Mouse (Mus musculus) heart, postnatal 10 days (tissue): ENCODE measurements around the gene Srpx2. TPM values are rescaled to one million over a fixed set of nuclear protein-coding genes. Genes with fewer than 3 reads are reported as not detected.

Source experiments
- DNase-seq, 2 experiments: peaks; one replicate each; pipeline ENCODE4 v3.0.0; 2021
- intact Hi-C: fragments of 180-260 bp; cut with DNase I; formaldehyde crosslinking; loops from one replicate; pipeline ENCODE4 v1.15.1; 2025
- total RNA-seq, 2 experiments: library from RNA; stranded (reverse); gene quantifications; 2 replicates each; pipeline ENCODE4 v1.2.3; 2021

Gene Srpx2
- 1 to 10 TPM; 7.5 to 8.4 TPM for total RNA-seq

DNA sequence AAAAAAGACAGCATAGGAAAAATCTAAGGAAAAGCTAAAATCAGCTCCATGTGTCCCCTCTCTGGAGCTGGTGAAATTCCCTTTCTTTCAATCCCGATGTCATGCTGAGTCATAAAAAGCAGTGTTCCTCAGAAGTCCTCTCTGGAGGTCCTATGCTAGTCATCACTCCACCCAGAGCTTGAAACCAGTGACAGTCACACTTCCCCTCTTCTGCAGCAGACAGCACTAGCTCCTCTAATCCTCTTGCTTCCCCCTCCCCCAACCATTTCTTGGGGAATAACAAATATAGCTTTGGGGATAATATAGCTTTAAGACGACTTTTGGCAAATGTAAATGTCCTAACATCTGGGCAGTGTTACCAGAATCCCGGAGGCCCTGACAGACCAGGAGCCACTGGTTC, at the start of gene Srpx2:
Srpx2 (plus strand) TSS at position 166 of the 400 bp plus-strand sequence.
- intact Hi-C loops: no loop called here
- DNase-seq: peak; percentile 12 to 19

DNA sequence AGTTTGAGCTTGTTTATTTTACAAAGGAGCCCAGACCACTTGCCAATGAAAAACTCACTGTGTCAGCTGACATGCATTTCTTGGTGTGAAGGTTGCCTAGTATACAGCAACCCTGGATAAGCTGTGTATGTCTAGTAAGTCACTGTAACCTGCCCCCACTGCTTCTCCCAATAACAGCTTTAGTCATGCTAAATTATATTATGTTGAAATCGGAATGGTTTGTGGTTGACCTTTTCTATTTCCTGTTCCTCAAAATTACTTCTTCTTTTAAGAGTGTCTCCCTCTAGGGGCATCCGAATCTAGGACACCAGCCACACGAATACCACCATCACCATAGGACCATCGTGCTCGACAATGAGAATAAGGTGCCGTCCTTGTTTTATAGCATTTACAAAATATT, 38.5 kb upstream of the Srpx2 start:
- DNase-seq: no peak
- intact Hi-C loops: loop anchor here (5.0 kb wide), 2 partner anchors 82 to 132 kb away; no protein-coding TSS in a partner anchor

- intact Hi-C loops: no loop called here
- DNase-seq: no peak
Observed at GRCm38 (mm10) chrX:133887308-133887707, 20.9 kb upstream of the Srpx2 start.

DNA sequence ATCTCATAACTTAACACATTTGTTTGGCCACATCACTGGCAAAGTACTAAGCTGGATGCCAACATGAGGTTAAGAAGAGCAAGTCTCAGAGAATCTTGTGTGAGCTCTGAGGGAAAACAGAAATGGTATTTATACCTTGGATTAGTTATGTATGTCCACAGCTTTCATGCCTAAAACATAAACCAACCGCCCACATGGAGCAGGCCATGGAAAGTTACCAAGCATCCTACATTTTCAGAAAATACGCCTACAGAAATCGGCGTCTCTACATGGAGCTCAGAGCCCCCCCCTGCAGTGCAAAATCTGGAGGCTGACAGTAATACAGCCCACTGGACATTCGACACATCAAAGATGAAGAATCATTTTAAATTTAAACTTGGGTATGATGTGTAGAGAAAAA, 20.1 kb upstream of the Srpx2 start:
- intact Hi-C loops: no loop called here
- DNase-seq: no peak

- intact Hi-C loops: loop anchor here (5.0 to 10.0 kb wide), 4 partner anchors 111 to 206 kb away; no protein-coding TSS in a partner anchor
- DNase-seq: peak; percentile 84
Observed at GRCm38 (mm10) chrX:133898014-133898542, 10.1 kb upstream of the Srpx2 start, which contains the start of gene Tspan6. TSS of gene Tspan6 (minus strand) at chrX:133898429.

- intact Hi-C loops: no loop called here
- peak; percentile 25 to 40 for DNase-seq
Observed at GRCm38 (mm10) chrX:133911397-133912103, 3.3 kb downstream of the Srpx2 start.

DNA sequence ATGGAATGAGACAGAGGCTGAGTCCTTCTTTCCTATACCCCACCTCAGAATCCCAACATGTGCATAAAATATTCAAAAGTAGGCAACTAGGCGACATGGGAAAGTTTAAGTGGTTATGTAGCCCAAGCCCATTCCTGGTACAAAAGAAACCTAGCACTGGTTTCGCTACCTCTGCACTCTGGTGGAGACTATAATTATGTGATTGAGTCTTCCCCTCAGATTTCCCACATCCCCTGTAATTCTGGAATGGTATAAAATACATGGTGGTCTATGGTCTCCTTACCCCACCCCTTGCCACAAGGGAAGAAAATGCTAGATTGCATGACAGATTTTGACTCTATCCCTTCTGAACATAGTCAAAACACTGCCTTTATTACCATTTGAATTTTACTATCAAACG, 4.8 kb downstream of the Srpx2 start:
- intact Hi-C loops: no loop called here
- DNase-seq: no peak

GRCm38 (mm10) chrX:133914219-133914618, 6.0 kb downstream of the Srpx2 start:
- intact Hi-C loops: no loop called here
- peak; percentile 17 to 37 for DNase-seq

- DNase-seq: no peak
- intact Hi-C loops: no loop called here
Observed at GRCm38 (mm10) chrX:133921187-133921586, 13.0 kb downstream of the Srpx2 start.

DNA sequence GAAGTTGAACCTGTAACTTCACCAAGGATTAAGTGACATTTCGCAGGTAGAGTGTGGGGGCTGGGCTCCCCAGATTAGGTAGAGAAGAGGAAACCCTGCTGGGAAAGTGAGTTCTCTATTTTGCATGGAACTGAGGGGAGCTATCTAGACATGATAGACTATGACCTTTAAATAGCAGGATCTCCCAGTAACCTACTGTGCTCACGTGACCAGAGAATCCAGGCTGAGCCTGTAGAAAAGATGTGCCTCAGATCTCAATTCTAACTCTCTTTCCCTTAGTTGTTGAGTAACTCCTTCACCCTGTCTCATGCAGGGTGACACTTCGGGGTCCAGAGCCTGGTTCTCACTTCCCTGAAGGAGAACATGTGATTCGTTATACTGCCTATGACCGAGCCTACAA, 18.5 kb downstream of the Srpx2 start:
- no peak for DNase-seq
- intact Hi-C loops: no loop called here

DNA sequence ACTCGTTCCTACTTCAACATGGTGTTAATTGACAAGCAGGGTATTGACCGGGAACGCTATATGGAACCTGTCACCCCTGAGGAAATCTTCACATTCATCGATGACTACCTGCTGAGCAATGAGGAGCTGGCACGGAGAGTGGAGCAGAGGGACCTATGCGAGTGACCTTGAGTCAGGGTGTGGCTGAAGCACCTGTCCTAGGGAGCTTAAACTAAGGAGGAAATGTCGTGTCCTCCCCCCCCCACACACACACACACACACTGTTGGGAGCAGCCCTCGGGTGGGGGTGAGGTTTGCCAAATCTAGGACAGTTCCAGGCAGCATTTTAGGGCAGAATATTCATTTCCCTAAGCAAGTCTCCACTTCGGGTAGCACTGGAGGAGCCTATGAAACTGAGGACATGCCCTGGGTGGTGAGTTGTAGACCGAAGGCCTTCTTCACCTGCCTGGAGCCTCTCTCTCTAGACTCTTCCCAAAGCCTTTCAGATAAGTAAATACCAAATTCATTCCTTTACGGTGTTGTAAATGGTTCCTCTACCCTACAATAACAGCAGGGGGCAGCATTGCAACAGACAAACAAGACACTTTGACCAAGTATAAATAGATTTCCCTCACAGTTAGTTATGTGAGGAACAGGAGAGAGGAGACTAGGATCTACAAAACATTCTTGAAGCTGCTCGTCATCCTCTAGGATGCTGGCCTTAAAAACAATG, 23.2 kb downstream of the Srpx2 start:
- peak; percentile 44 to 67 for DNase-seq
- intact Hi-C loops: loop anchor here (5.0 kb wide), 1 partner anchor 86 kb away; no protein-coding TSS in a partner anchor

DNA sequence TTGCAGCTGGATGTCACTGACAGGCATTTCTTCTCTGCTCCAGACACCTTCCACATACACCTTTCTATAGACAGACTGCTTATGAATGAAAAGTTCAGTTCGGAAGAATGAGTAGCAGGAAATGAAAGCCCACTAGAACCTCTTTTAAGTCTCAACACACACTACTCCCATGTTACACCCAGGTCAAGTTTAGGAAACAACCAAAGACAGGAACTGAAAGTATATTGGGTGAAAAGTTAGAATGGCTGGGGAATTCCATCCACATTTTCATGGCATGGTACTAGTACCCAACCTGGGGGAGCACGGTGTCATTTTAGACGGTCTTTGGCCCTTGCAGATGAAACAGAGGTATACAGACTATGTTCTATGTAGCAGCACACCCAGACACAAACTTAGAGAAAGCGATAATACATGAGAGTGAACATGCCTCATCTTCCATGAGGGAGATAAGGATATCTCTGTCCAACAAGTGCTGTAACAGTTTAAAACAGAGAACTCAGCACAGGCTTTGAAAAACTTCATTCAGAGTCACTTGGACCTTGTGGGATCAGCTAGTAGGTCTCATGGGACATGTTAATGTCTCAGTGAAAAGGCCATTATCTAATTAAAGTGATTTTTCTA, 28.5 kb downstream of the Srpx2 start:
- no peak for DNase-seq
- intact Hi-C loops: no loop called here

DNA sequence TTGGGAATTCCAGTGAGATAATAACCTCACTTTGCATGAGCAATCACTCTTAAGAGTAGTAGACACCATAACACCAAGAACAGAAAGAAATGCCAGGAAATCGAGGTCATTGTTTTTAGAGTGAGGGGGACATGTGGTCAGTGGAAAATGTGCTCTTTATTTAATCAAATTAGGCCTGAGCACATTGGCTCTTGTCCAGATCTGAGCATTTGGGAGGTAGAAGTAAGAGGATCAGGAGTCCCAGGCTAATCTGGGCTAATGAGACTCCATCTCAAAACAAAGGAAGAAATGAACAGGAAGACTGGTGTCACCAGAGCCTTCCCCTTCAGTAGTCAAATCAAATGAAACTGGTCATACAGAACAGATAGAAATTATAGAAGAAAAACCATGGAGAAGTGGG, 31.3 kb downstream of the Srpx2 start:
- intact Hi-C loops: no loop called here
- no peak for DNase-seq

- DNase-seq: peak; percentile 58 to 70
- intact Hi-C loops: loop anchor here (1.0 to 10.0 kb wide), 3 partner anchors 72 to 367 kb away; no protein-coding TSS in a partner anchor
Observed at GRCm38 (mm10) chrX:133947427-133947826, 39.2 kb downstream of the Srpx2 start.

- DNase-seq: no peak
- intact Hi-C loops: no loop called here
Observed at GRCm38 (mm10) chrX:133954661-133955060, 46.4 kb downstream of the Srpx2 start.

- no peak for DNase-seq
- intact Hi-C loops: no loop called here
Observed at GRCm38 (mm10) chrX:133960617-133961016, 52.4 kb downstream of the Srpx2 start.

DNA sequence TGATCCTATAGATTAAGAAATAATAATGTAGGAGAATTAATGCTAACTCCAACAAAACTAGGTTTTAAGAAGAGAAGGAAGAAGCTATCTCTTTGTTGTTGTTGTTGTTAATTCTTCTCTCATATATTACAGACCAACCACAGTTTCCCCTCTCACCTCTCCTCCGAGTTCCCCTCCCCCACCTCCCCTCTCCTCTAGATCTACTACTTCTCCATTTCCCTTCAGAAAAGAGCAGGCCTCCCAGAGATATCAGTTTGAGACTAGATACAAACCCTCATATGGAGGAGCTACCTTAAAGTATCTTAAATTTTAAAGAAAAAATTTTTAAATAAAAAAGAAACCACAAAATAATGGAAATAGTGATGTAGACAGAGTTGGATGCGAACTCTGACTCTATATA, 56.4 kb downstream of the Srpx2 start:
- intact Hi-C loops: no loop called here
- DNase-seq: no peak

- intact Hi-C loops: no loop called here
- peak; percentile 16 to 42 for DNase-seq
Observed at GRCm38 (mm10) chrX:133981231-133982002, 73.2 kb downstream of the Srpx2 start, which contains the start of gene Sytl4. TSS of gene Sytl4 (minus strand) at chrX:133981812.
